Mouse (Mus musculus): ENCODE measurements at regions not wholly inside any gene's neighbourhood (a gene's known extent, or its start where the extent isn't known, plus 50 kb on each side); places are given as distances from the start of the nearest gene placed in this dataset.

DNA sequence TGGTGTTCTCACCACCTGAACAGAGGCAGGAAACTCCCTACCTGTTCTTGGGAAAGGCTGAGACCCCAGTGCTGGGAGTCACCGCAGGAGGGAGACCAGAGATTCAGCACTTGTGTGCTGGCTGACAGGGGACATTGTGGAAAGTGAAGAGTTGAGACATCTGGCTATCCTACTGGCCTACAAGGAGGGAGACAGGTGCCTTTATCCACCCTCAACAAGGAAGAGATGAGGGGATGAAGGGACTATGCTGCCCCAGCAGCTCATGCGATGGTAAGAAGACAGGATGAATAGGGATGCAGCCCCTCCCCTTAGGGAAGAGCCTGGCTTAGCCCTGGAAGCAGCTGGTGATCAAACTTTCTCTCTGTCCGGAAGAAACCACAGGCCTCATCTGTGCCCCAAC lies 127.5 kb downstream of the Gas1 start:
- TF ChIP-seq CTCF (IDR thresholded peaks at IDR 0.05; ENCODE audit: low read depth, low read length) (no peak), POLR2A (IDR thresholded peaks at IDR 0.05; ENCODE audit: extremely low read depth, insufficient read depth, low read length) (no peak)

All from liver, adult 2 months (tissue).